Mouse (Mus musculus): ENCODE results near the gene Gng11. TPM values are rescaled to one million over a fixed set of nuclear protein-coding genes. Genes with fewer than 3 reads are reported as not detected.

The Gng11 gene
- total RNA-seq (2021): 10 to 100 TPM; 26.5 to 41.6 TPM
- long read RNA-seq, experiment 1, transcript Gng11-201 (2 exons, 919 nt): major isoform, 5 of 5 reads
- long read RNA-seq, experiment 1, partial matches to known transcripts: 0 of 5 reads
- long read RNA-seq, experiment 1, other reads (novel, unspliced or antisense): 0 of 5 reads
- long read RNA-seq, experiment 2, transcript Gng11-201 (2 exons, 919 nt): major isoform, 26 of 27 reads
- long read RNA-seq, experiment 2, partial matches to known transcripts: 1 of 27 reads
- long read RNA-seq, experiment 2, other reads (novel, unspliced or antisense): 0 of 27 reads

DNA sequence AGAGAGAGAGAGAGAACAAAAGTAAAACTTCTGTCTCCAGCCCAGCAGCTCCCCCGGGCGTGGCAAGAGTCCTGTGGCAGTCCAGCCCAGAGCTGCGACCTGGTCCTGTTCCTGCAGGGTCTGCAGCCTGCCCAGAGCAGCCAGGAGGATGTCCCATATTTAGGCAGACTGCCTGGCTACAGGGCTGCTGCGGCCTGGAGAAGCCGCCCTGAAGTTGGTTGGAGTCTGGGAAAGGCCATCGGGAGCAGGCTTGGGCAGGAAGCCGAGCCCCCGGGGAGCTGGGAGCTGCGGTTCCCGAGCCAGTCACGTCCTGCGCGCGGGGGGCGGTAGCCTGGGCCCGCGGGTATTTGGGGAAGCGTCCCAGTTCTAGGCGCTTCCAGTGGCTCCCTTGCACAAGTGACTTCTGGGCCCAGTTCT lies at the start of gene Gng11:
Gene Gng11 (plus strand): TSS at position 15 of the 417 bp plus-strand sequence.
- peak; percentile 26 to 58 for DNase-seq (ENCODE audit: low spot score in 2 of 2)

DNA sequence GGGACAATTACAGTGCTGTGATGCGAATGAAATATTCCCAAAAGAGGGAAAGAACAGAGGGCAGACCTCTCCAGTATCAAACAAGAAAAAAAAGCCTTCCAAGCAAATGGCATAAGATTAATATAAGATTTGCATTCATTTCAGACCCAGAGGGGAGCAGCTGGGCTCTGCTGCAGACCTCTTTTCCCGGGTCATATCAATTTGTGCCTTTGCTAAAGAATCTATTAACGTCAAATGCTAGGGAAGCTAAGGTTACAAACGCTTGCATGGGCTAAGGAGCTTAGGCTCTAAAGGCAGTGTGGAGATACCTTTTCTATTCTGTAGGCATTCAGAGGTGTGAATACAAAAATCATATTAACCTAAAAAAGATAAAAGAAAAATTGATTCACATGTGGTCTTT lies 48.7 kb upstream of the Gng11 start:
- no peak for DNase-seq (ENCODE audit: low spot score in 2 of 2)

DNA sequence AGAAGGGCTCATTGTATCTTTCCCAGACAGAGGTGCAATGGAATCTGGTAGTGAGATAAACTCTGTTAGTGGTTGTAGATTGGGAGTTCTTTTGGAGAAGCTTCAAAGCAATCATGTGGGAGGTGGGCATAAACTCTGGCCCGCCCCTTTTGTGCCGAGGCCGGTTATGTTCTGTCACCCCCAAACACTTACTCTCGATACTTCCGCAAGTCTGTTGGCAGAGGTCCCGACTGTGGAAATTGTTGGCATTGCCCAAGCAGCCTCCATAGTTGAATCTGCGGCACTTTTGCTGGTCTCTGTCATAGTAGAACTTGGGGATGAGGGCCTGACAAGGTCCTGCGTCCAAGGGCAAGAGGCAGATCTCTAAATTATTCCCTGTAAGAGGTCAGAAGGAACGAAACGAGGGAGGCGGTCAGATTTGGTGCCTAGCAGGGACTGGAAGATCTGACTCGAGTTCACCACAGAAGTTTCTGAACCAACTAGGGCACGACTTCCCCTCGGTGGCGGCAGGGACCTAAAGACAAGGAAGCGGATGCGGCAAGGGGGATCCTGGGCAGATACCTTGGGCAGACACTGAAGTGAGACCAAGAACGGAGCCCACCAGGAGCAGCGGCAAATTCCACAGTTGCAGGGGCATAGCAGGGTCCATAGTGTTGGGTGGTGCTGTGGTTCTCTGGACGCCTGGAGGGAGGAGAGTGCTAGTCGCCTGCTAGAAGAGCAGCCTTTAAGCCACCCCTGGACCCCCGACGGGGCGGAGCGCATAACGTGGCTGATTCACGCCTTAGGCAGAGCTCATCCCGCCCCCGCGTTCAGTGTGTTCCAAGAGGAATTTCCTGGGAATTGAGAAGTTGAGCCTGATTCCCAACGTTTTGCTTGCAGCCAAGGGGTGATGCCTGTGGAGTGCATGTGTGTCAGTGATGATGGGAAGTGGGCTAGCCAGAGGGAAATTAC lies 35.8 kb upstream of the Gng11 start:
- peak; percentile 4 to 28 for DNase-seq (ENCODE audit: low spot score in 2 of 2)

DNA sequence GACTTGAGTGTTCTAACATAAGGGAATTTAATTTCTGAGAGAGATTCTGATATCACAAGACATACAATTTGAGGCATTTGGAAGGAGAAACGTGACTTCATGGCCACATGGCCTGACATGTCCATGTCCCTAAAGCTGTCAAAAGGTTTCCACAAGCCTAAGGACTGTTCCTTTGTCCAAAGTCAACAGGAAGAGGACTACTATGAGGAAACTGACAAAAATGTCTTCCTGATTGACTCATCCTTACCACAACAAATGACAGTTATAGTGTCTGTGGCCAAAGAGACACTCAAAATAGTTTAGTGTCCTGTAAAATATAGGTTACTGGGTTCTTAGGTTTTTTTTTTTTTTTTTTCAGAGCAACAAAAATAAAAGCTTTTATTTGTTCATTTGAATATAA lies 30.0 kb upstream of the Gng11 start:
- no peak for DNase-seq (ENCODE audit: low spot score in 2 of 2)

DNA sequence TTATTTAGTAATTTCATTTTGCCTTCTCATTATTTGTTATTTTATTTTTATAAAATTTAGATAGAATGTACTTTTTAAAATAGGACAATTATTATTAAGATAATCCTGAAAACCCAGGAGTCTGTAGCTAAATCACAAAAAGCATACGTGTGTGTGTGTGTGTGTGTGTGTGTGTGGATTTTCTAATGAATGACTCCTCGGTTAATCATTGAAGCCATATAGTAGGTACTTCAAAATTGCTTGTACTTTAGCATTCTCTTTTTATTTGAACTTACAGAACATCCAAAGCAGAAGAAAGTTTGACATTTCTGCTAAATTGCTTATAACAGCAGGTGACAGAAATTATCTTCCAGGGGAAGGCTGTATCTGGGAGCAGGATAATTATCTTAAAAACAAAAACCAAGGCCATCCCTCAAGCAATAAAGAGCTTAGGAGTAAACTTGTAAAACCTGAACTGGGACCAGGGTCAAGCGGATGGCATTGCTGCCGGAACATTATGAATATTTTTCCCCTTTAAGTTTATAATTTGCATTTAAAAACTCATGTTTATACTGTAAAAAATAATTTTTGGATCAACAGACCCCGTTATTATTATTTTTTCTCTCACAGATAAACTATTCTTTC lies 20.9 kb upstream of the Gng11 start:
- DNase-seq (ENCODE audit: low spot score in 2 of 2): no peak

DNA sequence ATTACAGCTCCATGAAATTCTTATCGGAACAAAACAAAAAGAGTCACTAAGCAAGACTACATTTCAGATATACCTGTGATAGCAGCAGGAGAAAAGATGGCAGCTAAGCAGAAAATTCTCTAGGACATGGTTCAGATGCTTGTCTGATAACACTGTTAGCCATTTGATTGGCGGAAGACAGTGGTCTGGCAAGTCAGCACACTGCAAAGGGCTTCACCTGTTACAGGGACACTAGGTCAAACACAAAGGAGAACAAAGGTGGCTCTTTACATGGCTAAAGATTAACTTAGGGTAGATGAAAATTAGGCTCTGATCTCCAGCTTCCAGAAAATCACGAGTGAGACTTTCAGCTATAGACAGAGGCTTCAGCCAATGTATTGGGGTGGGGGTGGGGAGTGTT lies 15.0 kb upstream of the Gng11 start, which contains the start of gene Tfpi2:
Gene Tfpi2 (minus strand): TSS at position 170 of the 400 bp plus-strand sequence.
- no peak for DNase-seq (ENCODE audit: low spot score in 2 of 2)

DNA sequence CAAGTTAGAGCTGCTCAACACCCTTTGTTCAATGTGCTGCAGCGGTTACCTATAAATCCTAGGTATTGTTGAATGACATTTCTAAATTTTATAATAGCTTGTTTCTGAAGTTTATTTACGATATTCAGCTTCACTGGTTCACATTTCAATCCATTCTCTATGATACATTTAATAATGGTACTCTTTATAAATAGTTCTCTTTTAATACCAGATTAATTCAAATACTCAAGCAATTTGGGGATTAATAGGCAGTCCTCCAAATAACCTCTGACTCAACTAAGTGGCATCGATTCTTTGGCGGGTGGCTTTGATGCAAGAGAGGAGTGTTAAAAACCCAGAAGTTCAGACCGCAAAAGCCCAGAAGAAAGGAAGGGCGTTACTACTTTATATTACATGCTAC lies 10.2 kb upstream of the Gng11 start, which contains the start of gene Gngt1:
Gene Gngt1 (plus strand): TSS at position 301 of the 400 bp plus-strand sequence.
- DNase-seq (ENCODE audit: low spot score in 2 of 2): no peak

DNA sequence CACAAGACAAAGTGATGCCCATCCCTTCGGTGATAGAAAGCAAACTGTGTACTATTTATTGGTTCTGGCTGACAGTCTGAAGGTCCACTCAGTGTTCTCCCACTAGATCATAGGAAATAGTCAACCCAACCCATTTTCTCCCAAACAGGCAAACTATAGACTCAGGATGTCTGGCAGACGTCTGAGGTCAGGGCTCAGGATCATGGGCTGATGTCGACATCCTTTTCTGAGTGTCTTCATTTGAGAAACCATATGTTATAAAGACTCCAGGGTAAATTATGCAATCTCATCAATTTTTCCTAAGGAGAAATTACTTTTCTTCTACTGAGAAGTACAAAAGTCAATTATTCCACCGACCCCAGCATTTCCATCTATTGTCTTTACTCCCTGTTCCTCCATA lies 5.6 kb upstream of the Gng11 start:
- no peak for DNase-seq (ENCODE audit: low spot score in 2 of 2)

DNA sequence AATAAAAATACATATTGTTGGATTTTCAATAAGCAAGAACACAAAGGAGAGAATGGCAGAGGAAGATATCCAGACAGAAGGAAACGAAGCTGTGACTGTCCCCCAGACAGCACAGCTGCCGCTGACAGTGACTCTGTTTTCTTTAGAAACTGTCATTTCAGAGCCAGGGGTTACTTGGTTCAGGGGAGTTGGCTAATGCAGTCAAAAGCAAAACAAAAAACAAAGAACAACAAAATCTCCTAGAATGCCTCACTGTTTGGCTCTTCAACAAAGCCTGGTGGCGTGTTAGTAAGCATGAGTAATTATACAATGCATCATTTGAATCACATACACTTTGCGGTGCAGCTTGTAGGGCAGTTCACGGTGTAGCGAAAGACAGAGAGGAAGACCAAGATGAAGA lies 4.4 kb upstream of the Gng11 start:
- DNase-seq (ENCODE audit: low spot score in 2 of 2): no peak

DNA sequence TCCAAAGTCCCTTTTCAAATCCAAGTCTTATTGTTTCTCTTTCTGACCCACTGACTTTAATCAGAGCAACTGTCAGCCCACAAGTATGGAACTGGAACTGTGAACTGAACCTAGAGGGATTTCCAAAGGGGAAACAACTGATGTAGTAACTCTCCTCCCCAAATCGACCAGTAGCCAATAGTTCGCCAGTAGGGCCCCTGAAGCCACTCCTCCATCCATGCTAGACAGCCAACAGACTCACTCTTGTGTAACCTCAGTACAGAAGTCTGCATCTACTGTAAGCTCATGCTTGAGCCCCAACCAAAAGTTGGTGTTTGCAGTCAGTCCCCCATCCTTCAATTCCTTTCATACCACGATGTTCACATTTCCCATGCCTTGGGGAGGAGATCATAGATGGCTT lies 3.0 kb upstream of the Gng11 start:
- no peak for DNase-seq (ENCODE audit: low spot score in 2 of 2)

DNA sequence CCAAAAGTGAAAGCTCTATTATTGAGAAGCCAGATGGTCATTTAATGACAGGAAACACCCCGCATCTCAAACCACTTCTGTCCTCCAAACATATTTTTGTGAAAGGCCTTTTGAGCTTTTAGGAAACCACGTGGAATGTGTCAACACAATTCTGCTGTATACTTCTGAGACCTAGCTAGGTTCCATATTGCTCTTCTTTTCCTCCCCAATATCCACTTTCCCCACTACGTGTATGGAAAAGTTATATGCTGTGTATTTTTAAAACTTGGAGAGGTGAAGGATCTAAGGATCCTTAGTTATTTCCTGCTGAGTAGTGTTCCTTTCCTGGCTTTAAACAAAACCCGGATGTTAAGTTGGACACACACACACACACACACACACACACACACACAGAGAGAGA lies 259 bp upstream of the Gng11 start:
- DNase-seq (ENCODE audit: low spot score in 2 of 2): no peak

DNA sequence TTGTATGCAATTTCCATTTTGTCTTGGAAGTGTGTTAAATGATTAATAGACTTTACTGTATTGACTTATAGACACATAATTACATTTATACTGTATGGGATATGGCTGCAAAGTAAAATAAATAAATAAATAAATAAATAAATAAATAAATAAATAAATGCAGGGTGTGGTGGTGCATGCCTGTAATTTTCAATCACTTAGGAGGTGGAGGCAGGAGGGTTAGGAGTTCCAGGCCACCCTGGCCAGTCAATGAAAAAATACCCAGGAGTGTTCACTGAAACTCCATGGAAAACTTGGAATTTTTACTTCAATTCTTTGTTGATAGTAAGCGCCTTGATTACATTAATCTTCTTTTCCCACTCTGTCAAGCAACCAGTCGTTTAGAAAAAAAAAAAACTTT lies 1.1 kb downstream of the Gng11 start:
- DNase-seq (ENCODE audit: low spot score in 2 of 2): no peak

DNA sequence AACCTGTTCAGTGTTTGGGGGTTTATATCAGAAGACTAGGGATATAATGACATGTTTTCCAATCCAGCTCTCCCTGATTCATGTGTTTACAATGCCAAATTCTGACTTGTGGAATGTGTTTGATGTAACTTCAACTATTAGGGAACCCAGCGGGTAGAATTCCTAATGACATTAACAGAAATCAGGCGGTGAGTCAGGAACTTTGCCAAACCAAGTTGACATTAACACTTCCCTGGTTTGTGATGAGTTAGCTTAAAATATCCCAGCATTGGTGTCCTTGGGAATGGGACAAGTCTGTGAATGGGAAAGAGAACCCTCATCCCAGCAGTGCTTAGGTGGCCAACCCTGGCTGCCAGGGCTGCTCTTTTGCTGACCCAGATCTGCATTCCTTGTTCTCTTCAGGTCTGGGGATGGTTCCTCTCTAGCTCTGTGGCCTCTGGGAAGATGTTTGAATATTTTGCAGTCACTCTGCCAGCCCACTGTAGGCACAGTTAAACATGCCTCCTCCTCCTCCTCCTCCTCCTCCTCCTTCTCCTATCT lies 4.9 kb downstream of the Gng11 start:
- no peak for DNase-seq (ENCODE audit: low spot score in 2 of 2)

DNA sequence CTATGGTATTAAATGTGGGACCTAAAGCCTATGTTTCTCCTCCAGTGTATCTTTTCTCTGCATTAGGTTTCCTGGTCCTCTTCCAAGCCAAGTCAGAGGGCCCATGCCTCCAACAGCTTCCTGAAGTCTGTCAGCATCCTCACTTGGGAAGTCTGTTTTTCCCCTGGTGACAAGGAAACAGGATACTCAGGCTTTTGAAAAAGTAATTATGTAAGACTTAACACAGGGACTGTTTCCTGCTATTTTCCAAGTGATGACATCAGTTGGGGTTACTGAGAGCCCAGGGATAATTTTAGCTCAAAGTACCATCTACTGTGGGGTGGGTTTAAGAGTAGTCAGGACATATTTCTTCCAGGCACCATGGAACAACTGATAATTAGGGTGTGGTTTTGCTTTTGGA lies 5.8 kb downstream of the Gng11 start:
- no peak for DNase-seq (ENCODE audit: low spot score in 2 of 2)

DNA sequence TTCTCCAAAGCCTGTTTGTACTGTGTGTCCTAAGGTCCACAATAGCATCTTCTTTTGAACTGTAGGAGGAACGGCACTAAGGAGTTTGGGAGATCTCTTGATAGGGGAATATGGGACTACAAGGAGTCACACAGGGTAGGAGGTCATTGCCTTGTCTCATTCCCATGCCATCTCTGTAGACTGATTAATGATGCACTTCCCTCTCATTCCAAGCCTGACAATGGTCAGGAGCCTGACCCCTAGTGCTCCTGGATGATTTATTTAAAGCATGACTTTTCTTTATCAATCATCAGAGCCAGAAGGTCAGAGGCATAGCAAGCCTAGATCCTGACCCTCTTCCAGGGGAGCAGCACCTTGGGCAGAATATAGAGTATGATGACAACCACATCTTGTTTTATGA lies 18.9 kb downstream of the Gng11 start:
- no peak for DNase-seq (ENCODE audit: low spot score in 2 of 2)

DNA sequence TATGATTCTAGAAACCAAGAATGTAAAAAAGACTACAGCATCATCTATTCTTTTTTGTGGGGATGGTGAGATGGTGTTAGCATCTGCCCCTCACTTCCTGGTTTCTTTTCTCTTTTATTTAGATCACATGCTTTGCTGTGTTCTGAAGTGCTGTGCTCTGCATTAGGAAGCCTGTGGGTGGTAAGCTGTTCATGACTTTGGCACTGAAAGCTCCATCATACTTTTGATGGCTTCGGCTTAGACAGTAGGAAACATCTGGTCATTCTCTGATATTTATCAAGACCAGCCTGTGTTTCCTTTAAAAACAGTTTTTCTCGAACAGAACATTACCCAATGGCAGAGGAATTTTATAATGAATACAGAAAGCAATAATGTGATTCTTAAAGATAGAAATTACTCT lies 22.7 kb downstream of the Gng11 start:
- DNase-seq (ENCODE audit: low spot score in 2 of 2): no peak

DNA sequence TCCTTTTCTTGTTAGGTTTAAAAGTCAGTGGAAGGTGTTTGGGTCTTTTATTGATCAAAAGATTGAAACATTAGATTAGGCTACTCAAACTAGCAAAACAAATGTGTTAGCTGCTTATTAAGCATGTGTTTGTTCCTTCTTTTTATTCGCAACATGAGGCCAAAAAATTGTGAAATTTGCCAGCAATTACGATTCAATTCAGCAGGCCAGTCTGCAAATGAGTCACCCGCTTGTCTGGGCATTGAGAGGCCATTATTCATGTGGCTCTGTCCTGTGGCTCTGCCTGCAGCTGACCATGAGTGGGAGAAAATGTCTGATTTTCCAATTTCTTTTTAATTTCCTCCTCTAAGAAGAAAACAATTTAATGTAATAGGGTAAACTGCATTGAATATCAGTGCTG lies 27.3 kb downstream of the Gng11 start:
- DNase-seq (ENCODE audit: low spot score in 2 of 2): no peak

DNA sequence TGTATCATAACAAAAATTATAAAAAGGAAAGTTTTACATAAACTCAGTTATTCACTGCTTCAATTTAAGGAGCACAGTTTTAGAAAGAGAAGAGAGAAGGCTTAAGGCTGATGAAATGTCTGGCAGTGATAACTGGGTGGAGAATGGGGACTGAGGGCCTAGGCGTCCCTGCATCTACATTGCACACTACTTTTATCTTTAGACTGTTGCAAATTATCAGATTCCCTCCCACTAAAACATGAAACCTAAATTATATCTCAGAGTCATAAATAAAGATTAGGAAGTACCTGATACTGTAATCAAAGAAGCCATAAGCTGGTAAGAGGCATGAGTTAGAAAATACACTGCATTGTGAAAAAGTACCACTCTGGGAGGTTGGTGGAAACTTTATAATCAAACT lies 38.1 kb downstream of the Gng11 start:
- no peak for DNase-seq (ENCODE audit: low spot score in 2 of 2)

DNA sequence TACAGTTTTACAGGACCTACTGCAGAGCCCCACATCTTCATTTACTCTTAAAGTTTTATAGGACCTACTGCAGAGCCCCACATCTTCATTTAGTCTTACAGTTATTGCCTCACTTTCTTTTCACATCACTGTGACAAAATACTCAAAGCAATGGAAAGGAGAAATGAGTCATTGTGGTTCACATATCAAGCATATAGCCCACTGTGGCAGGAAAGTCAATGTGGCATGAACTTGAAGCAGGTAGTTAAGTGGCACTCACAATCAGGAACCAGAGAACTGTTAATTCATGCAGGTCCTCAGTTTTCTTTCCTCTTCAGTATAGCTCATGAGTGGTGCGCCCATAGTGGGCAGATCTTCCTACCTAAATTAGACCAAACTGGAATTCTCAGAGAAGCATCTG lies 43.5 kb downstream of the Gng11 start:
- DNase-seq (ENCODE audit: low spot score in 2 of 2): no peak

DNA sequence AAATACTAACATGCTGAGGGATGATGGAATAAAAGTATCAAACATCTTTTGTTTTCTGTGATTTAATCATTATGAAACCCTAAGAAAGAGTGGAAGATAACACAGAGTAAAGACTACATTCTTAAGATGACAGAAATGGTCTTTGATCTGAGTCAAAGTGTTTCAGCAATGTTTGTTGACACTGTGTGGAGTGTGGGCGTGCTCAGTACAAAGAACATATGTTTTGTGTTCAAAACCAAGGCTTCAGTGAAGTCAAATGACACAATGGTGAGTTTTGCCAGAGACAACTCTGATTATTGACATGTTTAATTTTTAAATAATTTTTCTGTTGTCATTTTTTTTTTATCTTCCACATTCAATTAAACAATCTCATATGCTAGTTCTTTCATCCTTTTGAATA lies 49.1 kb downstream of the Gng11 start:
- no peak for DNase-seq (ENCODE audit: low spot score in 2 of 2)

DNA sequence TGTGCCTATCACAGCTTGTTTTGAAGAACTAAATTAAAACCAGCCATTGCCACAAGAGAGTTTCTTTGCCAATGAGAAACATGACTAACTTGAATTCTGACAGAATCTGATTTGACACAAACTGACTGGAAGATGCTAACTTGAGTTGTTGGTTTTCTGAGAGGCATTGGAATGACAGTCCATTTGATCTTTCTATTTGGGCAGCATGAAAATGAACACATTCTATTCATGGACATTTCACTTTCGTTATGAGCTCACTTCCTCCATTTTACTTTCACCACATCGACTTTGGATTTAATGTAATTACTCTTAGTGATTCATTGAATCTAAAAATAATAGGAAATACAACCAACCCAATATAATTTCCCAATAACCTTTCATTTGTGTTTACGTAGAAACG lies 50.7 kb downstream of the Gng11 start:
- DNase-seq (ENCODE audit: low spot score in 2 of 2): no peak
